Mouse (Mus musculus): ENCODE results near the gene Polg. TPM values are rescaled to one million over a fixed set of nuclear protein-coding genes. Genes with fewer than 3 reads are reported as not detected.

The Polg gene
- 14.9 and 16.2 TPM in 2 replicates for polyA plus RNA-seq (2015; fragmentation: Nextera tagmentation; extraction: Ambion mirVana)

DNA sequence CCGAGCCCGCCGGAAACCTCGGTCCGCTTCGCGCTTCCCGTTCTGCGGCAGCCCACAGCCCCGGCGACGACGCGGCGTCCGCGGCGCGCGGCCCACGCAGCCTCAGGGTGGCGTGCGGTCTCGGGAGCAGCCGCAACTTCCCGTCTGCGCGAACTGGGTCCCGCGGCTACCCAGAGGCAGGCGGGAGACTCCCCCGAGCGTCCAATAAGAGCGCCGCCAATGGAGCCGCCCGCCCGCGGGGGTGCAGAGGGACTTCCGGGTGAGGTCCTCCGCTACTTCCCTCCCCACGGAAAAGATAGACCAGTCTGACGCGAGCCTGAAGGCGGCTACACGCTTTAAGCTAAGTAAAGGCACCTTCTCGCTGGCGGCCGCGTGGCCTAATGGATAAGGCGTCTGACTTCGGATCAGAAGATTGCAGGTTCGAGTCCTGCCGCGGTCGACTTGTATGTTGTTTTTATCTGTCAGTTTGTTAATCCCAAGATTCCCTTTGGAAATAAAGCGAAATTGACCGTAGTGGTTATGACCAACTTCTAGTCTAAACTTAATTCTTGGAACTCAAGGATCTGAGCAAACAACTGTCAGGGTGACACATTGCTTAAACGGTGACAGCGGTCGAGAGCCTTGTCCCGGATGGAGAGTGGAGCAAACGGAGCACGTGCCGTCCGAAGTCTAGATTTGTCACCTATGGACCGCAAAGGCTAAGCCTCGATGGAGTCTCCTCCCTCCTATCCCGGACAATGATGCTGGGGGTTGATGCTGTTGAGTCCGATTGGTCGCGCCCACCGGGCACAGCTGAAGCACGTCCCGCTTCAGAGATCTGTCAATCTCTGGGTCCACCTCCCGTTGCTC is at the start of gene Polg:
Gene Polg, minus strand, starts transcription at position 310 of the 849 bp plus-strand sequence.
- under 1% methylated on average over 68 of the region's 76 CpGs for WGBS (ENCODE audit: insufficient replicate concordance)
- peak within 1 kb of the TSS; percentile 82 for H3K9ac ChIP-seq (ENCODE audit: low read depth, low read length)
- H3K36me3 ChIP-seq (ENCODE audit: control insufficient read depth, insufficient read depth), result peaks cover 9% of the 10 kb centered on the region
- peak within 1 kb of the TSS; percentile 93 for H3K4me2 ChIP-seq (ENCODE audit: low read depth, low read length)
- H3K27me3 ChIP-seq (ENCODE audit: control insufficient read depth, insufficient read depth, low read depth, low read length), result peaks cover 4% of the 10 kb centered on the region; the same call in 1 of the 2 replicates
- H3K27ac ChIP-seq (ENCODE audit: low read length), result peak within 1 kb of the TSS; percentile 83
- H3K4me3 ChIP-seq (ENCODE audit: low read depth, low read length), result peak within 1 kb of the TSS; percentile 86
- ATAC-seq (ENCODE audit: low read depth), result peak; percentile 94
- peaks cover 25% of the 10 kb centered on the region for H3K4me1 ChIP-seq (ENCODE audit: control insufficient read depth, low read depth, low read length)
- H3K9me3 ChIP-seq (replicated peaks; ENCODE audit: control insufficient read depth, low read length), result no peaks in the 10 kb centered on the region

DNA sequence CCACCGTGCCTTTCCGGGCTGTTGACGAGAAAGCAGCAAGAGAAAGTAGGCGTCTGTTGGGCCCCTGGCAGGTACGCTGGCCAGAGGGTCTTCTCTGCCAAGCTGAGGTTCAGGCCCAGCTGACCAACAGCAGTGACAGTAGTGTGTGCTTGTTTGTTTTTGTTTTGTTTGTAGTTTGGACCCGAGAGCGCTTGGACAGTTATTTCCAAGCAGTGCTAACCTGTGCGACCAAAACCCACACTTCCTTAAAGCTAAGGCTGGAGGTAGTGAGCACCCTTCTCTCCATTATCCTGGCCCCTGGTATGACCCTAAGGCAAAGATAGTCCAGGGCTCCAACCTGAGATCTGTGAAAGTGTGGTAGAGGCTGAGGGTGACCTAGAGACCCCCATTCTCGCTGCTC is 49.7 kb upstream of the Polg start:
- Histone ChIP-seq H3K9ac (ENCODE audit: low read depth, low read length) (no peak overlapping the region), H3K27ac (ENCODE audit: low read length) (no peak overlapping the region), H3K4me3 (ENCODE audit: low read depth, low read length) (no peak overlapping the region; the same call in 1 of the 2 replicates), H3K4me2 (ENCODE audit: low read depth, low read length) (peak overlapping the region; percentile 42; the same call in 1 of the 2 replicates), H3K27me3 (ENCODE audit: control insufficient read depth, insufficient read depth, low read depth, low read length) (peaks cover 70% of the 10 kb centered on the region), H3K36me3 (ENCODE audit: control insufficient read depth, insufficient read depth) (no peaks in the 10 kb centered on the region), H3K9me3 (replicated peaks; ENCODE audit: control insufficient read depth, low read length) (no peaks in the 10 kb centered on the region), H3K4me1 (ENCODE audit: control insufficient read depth, low read depth, low read length) (no peaks in the 10 kb centered on the region; the same call in 1 of the 2 replicates)
- WGBS (ENCODE audit: insufficient replicate concordance), result 34% methylated on average over 9 of the region's 9 CpGs
- no peak for ATAC-seq (ENCODE audit: low read depth)

DNA sequence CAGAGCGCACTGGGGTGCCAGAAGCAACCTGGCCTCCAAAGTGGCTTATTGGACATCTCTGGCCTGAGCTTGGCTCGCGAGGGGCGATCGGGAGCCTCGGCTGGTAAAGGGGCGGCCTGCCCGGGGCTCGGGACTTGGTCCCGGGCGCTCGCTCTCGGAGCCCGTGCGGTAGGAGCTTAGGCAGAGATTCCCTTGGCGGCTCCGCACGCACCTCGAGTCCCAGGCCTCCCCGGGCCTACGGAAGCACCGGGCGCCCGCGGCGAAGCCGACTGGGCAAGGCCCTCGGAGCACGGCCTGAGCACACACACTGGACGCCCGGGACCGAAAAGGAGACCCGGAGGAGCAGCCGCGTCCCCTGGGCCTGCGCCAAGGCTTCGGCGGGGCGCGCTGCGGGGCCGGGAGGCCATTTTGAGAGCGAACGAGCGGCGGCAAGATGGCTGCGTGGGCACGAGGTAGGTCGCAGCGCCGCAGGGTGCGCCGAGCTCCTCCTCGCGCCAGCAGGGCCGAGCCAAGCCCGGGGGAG is 49.1 kb upstream of the Polg start:
- Histone ChIP-seq H3K36me3 (ENCODE audit: control insufficient read depth, insufficient read depth) (no peaks in the 10 kb centered on the region), H3K27ac (ENCODE audit: low read length) (no peak overlapping the region), H3K4me2 (ENCODE audit: low read depth, low read length) (peak overlapping the region; percentile 42), H3K27me3 (ENCODE audit: control insufficient read depth, insufficient read depth, low read depth, low read length) (peaks cover 75% of the 10 kb centered on the region), H3K9me3 (replicated peaks; ENCODE audit: control insufficient read depth, low read length) (no peaks in the 10 kb centered on the region), H3K4me1 (ENCODE audit: control insufficient read depth, low read depth, low read length) (no peaks in the 10 kb centered on the region; the same call in 1 of the 2 replicates), H3K4me3 (ENCODE audit: low read depth, low read length) (peak overlapping the region; percentile 32), H3K9ac (ENCODE audit: low read depth, low read length) (no peak overlapping the region)
- 2% methylated on average over 55 of the region's 57 CpGs for WGBS (ENCODE audit: insufficient replicate concordance)
- ATAC-seq (ENCODE audit: low read depth), result no peak

DNA sequence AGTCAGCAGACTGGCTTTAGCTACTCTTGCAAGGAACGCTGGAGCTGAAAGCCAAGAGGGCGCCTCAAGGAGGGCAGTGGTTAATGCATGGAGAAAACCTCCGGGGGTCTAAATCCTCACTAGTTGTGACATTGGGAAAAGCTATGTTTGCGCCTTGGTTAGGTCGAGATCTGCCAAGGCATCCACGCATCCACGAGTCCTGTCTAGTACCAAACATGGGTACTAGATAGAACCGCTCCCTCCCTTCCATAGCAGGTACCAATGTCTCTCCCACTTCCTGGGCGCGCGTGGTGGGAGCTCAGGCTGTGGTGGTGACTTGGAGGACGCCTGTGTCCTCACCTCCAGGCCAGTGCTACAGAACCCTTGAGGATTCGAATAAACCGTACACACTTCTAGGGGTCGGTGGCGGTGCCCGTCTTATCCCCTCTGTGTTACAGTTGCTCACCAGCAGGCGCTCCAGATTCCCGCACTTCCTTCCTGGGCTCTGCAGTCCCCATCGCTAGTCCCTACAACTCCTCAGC is 48.3 kb upstream of the Polg start:
- WGBS (ENCODE audit: insufficient replicate concordance), result 4% methylated on average over 20 of the region's 20 CpGs

DNA sequence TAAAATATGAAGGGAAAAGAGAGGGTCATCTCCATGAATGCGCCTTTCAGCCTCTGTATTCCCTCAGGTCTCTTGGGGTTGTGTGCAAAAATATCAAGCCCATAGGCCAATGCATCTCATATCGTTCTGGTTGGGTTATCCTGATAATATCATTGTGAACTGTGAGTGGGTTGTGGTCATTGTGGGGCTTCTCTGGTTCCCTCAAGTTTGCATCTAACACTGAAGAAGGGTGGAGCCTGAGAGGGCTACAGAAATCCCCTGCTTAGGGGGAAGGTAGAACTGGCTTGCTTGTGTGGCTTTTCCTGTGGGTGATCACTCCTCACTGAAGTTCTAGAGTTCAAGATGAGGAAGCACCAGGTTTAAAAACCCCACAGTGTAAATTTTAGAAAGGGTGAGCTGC is 47.3 kb upstream of the Polg start:
- H3K9ac ChIP-seq (ENCODE audit: low read depth, low read length), result no peak overlapping the region
- no peaks in the 10 kb centered on the region; the same call in 1 of the 2 replicates for H3K4me1 ChIP-seq (ENCODE audit: control insufficient read depth, low read depth, low read length)
- no peak overlapping the region for H3K4me3 ChIP-seq (ENCODE audit: low read depth, low read length)
- H3K9me3 ChIP-seq (replicated peaks; ENCODE audit: control insufficient read depth, low read length), result no peaks in the 10 kb centered on the region
- no peak overlapping the region for H3K4me2 ChIP-seq (ENCODE audit: low read depth, low read length)
- WGBS (ENCODE audit: insufficient replicate concordance), result 0% methylated on average over 2 of the region's 2 CpGs
- H3K27ac ChIP-seq (ENCODE audit: low read length), result no peak overlapping the region
- H3K36me3 ChIP-seq (ENCODE audit: control insufficient read depth, insufficient read depth), result no peaks in the 10 kb centered on the region
- no peak for ATAC-seq (ENCODE audit: low read depth)
- peaks cover 90% of the 10 kb centered on the region for H3K27me3 ChIP-seq (ENCODE audit: control insufficient read depth, insufficient read depth, low read depth, low read length)

More for the DNA sequence above, 48.3 kb upstream of the Polg start:
- peaks cover 84% of the 10 kb centered on the region for H3K27me3 ChIP-seq (ENCODE audit: control insufficient read depth, insufficient read depth, low read depth, low read length)
- H3K9ac ChIP-seq (ENCODE audit: low read depth, low read length), result no peak overlapping the region
- H3K4me3 ChIP-seq (ENCODE audit: low read depth, low read length), result no peak overlapping the region
- H3K4me1 ChIP-seq (ENCODE audit: control insufficient read depth, low read depth, low read length), result no peaks in the 10 kb centered on the region; the same call in 1 of the 2 replicates
- H3K36me3 ChIP-seq (ENCODE audit: control insufficient read depth, insufficient read depth), result no peaks in the 10 kb centered on the region
- no peak for ATAC-seq (ENCODE audit: low read depth)
- H3K27ac ChIP-seq (ENCODE audit: low read length), result no peak overlapping the region
- no peaks in the 10 kb centered on the region for H3K9me3 ChIP-seq (replicated peaks; ENCODE audit: control insufficient read depth, low read length)
- no peak overlapping the region for H3K4me2 ChIP-seq (ENCODE audit: low read depth, low read length)

DNA sequence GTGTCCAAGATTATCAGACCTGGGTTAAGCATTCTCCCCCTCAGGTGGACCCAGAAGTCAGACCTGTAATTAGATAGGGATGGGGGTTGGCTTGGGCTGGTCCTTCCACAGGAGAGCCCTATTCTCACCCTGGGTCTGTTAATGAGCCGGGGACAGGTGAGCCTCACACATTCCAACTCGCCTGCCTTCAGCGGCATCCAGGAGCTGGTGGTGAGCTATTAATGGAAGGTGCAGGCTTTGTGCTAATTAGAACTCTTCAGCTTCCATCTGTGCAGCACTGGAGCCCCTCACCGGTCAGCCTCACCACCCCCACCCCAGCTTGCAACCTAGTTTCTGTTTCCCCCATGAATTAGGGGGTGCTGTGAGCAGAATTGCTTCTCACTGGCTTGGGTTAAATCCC is 46.3 kb upstream of the Polg start:
- Histone ChIP-seq H3K4me3 (ENCODE audit: low read depth, low read length) (no peak overlapping the region), H3K27ac (ENCODE audit: low read length) (no peak overlapping the region), H3K4me1 (ENCODE audit: control insufficient read depth, low read depth, low read length) (no peaks in the 10 kb centered on the region; the same call in 1 of the 2 replicates), H3K27me3 (ENCODE audit: control insufficient read depth, insufficient read depth, low read depth, low read length) (peaks cover 92% of the 10 kb centered on the region), H3K4me2 (ENCODE audit: low read depth, low read length) (no peak overlapping the region), H3K9ac (ENCODE audit: low read depth, low read length) (no peak overlapping the region), H3K36me3 (ENCODE audit: control insufficient read depth, insufficient read depth) (no peaks in the 10 kb centered on the region), H3K9me3 (replicated peaks; ENCODE audit: control insufficient read depth, low read length) (no peaks in the 10 kb centered on the region)
- WGBS (ENCODE audit: insufficient replicate concordance), result 12% methylated on average over 4 of the region's 4 CpGs
- ATAC-seq (ENCODE audit: low read depth), result no peak

DNA sequence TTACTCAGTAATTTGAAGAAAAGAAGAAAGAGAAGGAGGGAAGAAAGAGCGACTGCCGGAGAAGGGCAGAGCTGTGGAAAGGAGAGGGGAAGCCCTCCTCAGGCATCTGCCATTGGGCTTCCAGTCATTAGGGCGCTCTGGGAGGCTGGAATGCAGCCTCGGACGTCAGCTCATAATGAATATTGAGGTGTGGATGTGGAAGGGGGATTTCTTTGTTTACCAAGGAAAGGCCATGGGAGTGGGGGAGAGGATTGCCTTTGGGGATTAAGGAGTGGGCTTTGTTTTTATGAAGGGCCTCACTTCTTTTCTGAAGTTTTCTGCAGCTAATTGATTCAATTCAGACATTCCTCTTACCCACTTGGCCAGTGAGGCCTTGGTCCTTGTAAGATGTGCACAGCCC is 45.5 kb upstream of the Polg start:
- no peak for ATAC-seq (ENCODE audit: low read depth)
- H3K9ac ChIP-seq (ENCODE audit: low read depth, low read length), result no peak overlapping the region
- no peak overlapping the region for H3K4me3 ChIP-seq (ENCODE audit: low read depth, low read length)
- H3K4me1 ChIP-seq (ENCODE audit: control insufficient read depth, low read depth, low read length), result no peaks in the 10 kb centered on the region; the same call in 1 of the 2 replicates
- 11% methylated on average over 5 of the region's 5 CpGs for WGBS (ENCODE audit: insufficient replicate concordance)
- H3K9me3 ChIP-seq (replicated peaks; ENCODE audit: control insufficient read depth, low read length), result no peaks in the 10 kb centered on the region
- no peak overlapping the region for H3K4me2 ChIP-seq (ENCODE audit: low read depth, low read length)
- H3K27ac ChIP-seq (ENCODE audit: low read length), result no peak overlapping the region
- H3K36me3 ChIP-seq (ENCODE audit: control insufficient read depth, insufficient read depth), result no peaks in the 10 kb centered on the region
- peaks cover 93% of the 10 kb centered on the region for H3K27me3 ChIP-seq (ENCODE audit: control insufficient read depth, insufficient read depth, low read depth, low read length)

DNA sequence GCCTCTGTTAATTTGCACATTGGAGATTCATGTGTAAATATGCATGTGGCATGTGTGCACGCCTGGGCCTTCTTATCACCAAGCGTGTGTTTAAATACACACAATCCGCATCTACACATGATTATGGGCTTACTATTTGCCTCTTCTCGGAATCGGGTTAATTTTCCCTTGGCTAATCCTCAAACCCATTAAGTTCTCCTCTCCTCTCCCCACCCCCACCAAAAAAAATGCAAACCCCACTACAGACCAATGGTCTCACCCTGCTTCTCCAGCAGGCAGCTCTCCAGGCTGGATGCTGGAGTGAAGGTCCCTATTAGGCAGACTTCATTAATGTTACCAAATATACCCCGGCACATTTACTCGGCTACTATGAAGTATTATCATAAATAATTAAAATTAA is 45.0 kb upstream of the Polg start:
- Histone ChIP-seq H3K4me3 (ENCODE audit: low read depth, low read length) (no peak overlapping the region), H3K9ac (ENCODE audit: low read depth, low read length) (no peak overlapping the region), H3K4me1 (ENCODE audit: control insufficient read depth, low read depth, low read length) (no peaks in the 10 kb centered on the region; the same call in 1 of the 2 replicates), H3K4me2 (ENCODE audit: low read depth, low read length) (no peak overlapping the region), H3K27ac (ENCODE audit: low read length) (no peak overlapping the region), H3K9me3 (replicated peaks; ENCODE audit: control insufficient read depth, low read length) (no peaks in the 10 kb centered on the region), H3K36me3 (ENCODE audit: control insufficient read depth, insufficient read depth) (no peaks in the 10 kb centered on the region), H3K27me3 (ENCODE audit: control insufficient read depth, insufficient read depth, low read depth, low read length) (peaks cover 94% of the 10 kb centered on the region)
- WGBS (ENCODE audit: insufficient replicate concordance), result 16% methylated on average over 7 of the region's 7 CpGs
- no peak for ATAC-seq (ENCODE audit: low read depth)

DNA sequence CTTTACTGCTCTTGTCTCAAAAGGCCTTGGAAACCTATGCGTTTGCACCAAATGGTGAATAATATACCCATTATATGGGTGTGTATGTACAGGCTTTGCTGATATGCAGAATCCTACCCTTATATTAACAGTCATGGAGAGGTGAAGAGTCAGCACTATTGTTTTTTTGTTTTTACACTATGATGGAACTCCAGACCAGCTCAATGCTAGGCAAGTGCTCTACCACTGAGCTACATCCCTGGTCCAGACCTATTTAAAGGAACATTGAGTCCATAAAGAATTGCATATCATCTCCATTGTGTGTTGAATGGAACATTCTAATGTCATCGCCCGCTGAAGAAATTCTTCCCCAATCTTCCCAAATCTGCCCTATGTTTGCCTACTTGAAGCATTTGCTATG is 44.5 kb upstream of the Polg start:
- peaks cover 94% of the 10 kb centered on the region for H3K27me3 ChIP-seq (ENCODE audit: control insufficient read depth, insufficient read depth, low read depth, low read length)
- H3K27ac ChIP-seq (ENCODE audit: low read length), result no peak overlapping the region
- H3K9me3 ChIP-seq (replicated peaks; ENCODE audit: control insufficient read depth, low read length), result no peaks in the 10 kb centered on the region
- H3K36me3 ChIP-seq (ENCODE audit: control insufficient read depth, insufficient read depth), result no peaks in the 10 kb centered on the region
- ATAC-seq (ENCODE audit: low read depth), result no peak
- no peak overlapping the region for H3K4me2 ChIP-seq (ENCODE audit: low read depth, low read length)
- H3K4me1 ChIP-seq (ENCODE audit: control insufficient read depth, low read depth, low read length), result no peaks in the 10 kb centered on the region; the same call in 1 of the 2 replicates
- 22% methylated on average over 3 of the region's 3 CpGs for WGBS (ENCODE audit: insufficient replicate concordance)
- H3K9ac ChIP-seq (ENCODE audit: low read depth, low read length), result no peak overlapping the region
- no peak overlapping the region for H3K4me3 ChIP-seq (ENCODE audit: low read depth, low read length)

All from liver, embryonic 16.5 days (tissue).